ENCODE assay signal across 8 mouse cellular contexts in the genomic region with DNA sequence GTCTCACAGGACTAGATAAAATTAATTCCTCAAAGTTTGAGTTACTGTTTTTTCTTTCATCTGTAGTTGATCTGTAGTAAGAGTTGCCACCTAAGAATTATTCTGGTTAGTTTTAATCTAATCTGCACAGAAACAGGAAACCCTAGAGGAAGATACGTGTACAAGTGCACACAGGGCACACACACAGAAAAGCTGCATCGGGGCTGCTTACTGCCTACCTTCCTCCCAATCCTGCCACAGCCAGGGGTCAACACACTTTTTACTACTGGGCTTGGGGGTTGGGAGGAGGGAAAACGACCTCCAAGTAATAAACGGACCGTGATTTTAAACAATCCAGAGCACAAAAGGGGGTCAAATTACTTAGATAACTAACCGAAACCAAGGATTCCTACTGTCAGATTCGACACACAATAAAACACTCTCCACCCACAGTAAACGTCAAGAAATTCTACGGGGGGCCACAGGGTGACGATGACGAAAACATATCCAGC. TPM values are rescaled to one million over a fixed set of nuclear protein-coding genes. Genes with fewer than 3 reads are reported as not detected.
DNase-seq lines count a peak whose midpoint lies in the region; ATAC-seq and TF ChIP-seq lines count a peak whose summit lies in the region.

No protein-coding gene starts in this region.

- H3K27ac ChIP-seq in gastrocnemius, adult 2 months = peak overlapping the region; percentile 95
- H3K27ac ChIP-seq in CH12.LX (ENCODE audit: insufficient read depth, low read depth) = peak overlapping the region; percentile 64
- peak overlapping the region; percentile 99 for H3K27ac ChIP-seq in intestine, postnatal 0 days (ENCODE audit: low read depth, low read length)
- no peak overlapping the region for H3K27ac ChIP-seq in neural tube, embryonic 12.5 days

- dilution Hi-C loops in CH12.LX (cut with MboI; ENCODE audit: extremely low pct_ligation_motif_present, extremely low pct_unique_long_range_greater_than_20kb, low sequenced_read_pairs) = no loop called here

- no peak for TF ChIP-seq EP300 in CH12.LX (IDR thresholded peaks at IDR 0.05; ENCODE audit: low read length)

- peak overlapping the region; percentile 73; the same call in 1 of the 2 replicates for H3K4me2 ChIP-seq in CH12.LX (ENCODE audit: insufficient read depth, low read depth, poor library complexity, severe bottlenecking)
- peak overlapping the region; percentile 88 for H3K4me2 ChIP-seq in intestine, postnatal 0 days (replicated peaks; ENCODE audit: low read depth)
- peak overlapping the region; percentile 89 for H3K4me2 ChIP-seq in neural tube, embryonic 12.5 days (replicated peaks)

- no peaks in the 10 kb centered on the region for H3K27me3 ChIP-seq in CH12.LX (replicated peaks)
- peaks cover 38% of the 10 kb centered on the region for H3K27me3 ChIP-seq in erythroblast, embryonic 14.5 days (ENCODE audit: control insufficient read depth)
- H3K27me3 ChIP-seq in intestine, postnatal 0 days (replicated peaks; ENCODE audit: control insufficient read depth, insufficient read depth, low read length) = no peaks in the 10 kb centered on the region
- H3K27me3 ChIP-seq in neural tube, embryonic 12.5 days (replicated peaks) = no peaks in the 10 kb centered on the region

- in situ Hi-C loops in CH12.LX (cut with MboI; ENCODE audit: low pct_ligation_motif_present, low pct_unique_long_range_greater_than_20kb, low sequenced_read_pairs) = no loop called here

- H3K36me3 ChIP-seq in CH12.LX (replicated peaks in 1 of 2; ENCODE audit: control insufficient read depth in 1 of 2, insufficient read depth in 1 of 2, low read length in 1 of 2) = peaks cover 0 to 8% of the 10 kb centered on the region in 2 experiments
- peaks cover 16% of the 10 kb centered on the region for H3K36me3 ChIP-seq in erythroblast, embryonic 14.5 days (ENCODE audit: control insufficient read depth)
- no peaks in the 10 kb centered on the region for H3K36me3 ChIP-seq in intestine, postnatal 0 days (ENCODE audit: control insufficient read depth, insufficient read depth)
- no peaks in the 10 kb centered on the region for H3K36me3 ChIP-seq in neural tube, embryonic 12.5 days

- peaks cover 17 to 35% of the 10 kb centered on the region in 2 experiments for H3K4me1 ChIP-seq in CH12.LX (ENCODE audit: control insufficient read depth in 1 of 2, insufficient read depth in 2 of 2)
- peaks cover 58% of the 10 kb centered on the region for H3K4me1 ChIP-seq in erythroblast, embryonic 14.5 days (ENCODE audit: control insufficient read depth)
- peaks cover 6% of the 10 kb centered on the region for H3K4me1 ChIP-seq in intestine, postnatal 0 days (replicated peaks; ENCODE audit: control insufficient read depth, insufficient read depth, low read length)
- H3K4me1 ChIP-seq in neural tube, embryonic 12.5 days = peaks cover 22% of the 10 kb centered on the region; the same call in 1 of the 2 replicates

- under 1% methylated on average over 11 of the region's 11 CpGs for WGBS in intestine, postnatal 0 days
- under 1% methylated on average over 11 of the region's 11 CpGs for WGBS in neural tube, embryonic 12.5 days

- TF ChIP-seq CTCF in gastrocnemius, adult 2 months (IDR thresholded peaks at IDR 0.05) = 0 out of 2 replicates have a peak, but pooled peaks have one; percentile 4
- TF ChIP-seq CTCF in CH12.LX (conservative IDR thresholded peaks at IDR 0.05 in 1 of 2, IDR thresholded peaks at IDR 0.05 in 1 of 2; ENCODE audit: low read depth in 2 of 2, low read length in 2 of 2) = no peak
- peak; percentile 11; the same call in 1 of the 2 replicates for TF ChIP-seq CTCF in intestine, postnatal 0 days (IDR thresholded peaks at IDR 0.05; ENCODE audit: low read depth)

- no peak; the same call in 1 of the 2 replicates for TF ChIP-seq RAD21 in CH12.LX (IDR thresholded peaks at IDR 0.05; ENCODE audit: low read depth, low read length)

- no peaks in the 10 kb centered on the region for H3K9me3 ChIP-seq in CH12.LX (replicated peaks; ENCODE audit: low read length)
- H3K9me3 ChIP-seq in erythroblast, embryonic 14.5 days (ENCODE audit: control insufficient read depth, low read length) = no peaks in the 10 kb centered on the region
- H3K9me3 ChIP-seq in intestine, postnatal 0 days (ENCODE audit: control insufficient read depth) = no peaks in the 10 kb centered on the region
- no peaks in the 10 kb centered on the region for H3K9me3 ChIP-seq in neural tube, embryonic 12.5 days

- H3K9ac ChIP-seq in CH12.LX (ENCODE audit: insufficient read depth, low read depth) = peak overlapping the region; percentile 81
- H3K9ac ChIP-seq in intestine, postnatal 0 days (ENCODE audit: low read depth, low read length) = peak overlapping the region; percentile 97
- H3K9ac ChIP-seq in neural tube, embryonic 12.5 days = peak overlapping the region; percentile 95; the same call in 1 of the 2 replicates

- intact Hi-C loops in gastrocnemius, adult 2 months (cut with DNase I) = no loop called here
- intact Hi-C loops in gastrocnemius, postnatal 36 days (cut with DNase I) = no loop called here

- H3K4me3 ChIP-seq in gastrocnemius, adult 2 months = peak overlapping the region; percentile 97
- peak overlapping the region; percentile 75 to 92 (median 88) for H3K4me3 ChIP-seq in CH12.LX (replicated peaks in 1 of 3; ENCODE audit: low read depth in 2 of 3, low read length in 2 of 3, poor library complexity in 1 of 3)
- H3K4me3 ChIP-seq in erythroblast, embryonic 14.5 days (replicated peaks) = peak overlapping the region; percentile 94
- peak overlapping the region; percentile 99 for H3K4me3 ChIP-seq in intestine, postnatal 0 days (ENCODE audit: low read depth, low read length)
- peak overlapping the region; percentile 94 for H3K4me3 ChIP-seq in neural tube, embryonic 12.5 days

- H3K79me2 ChIP-seq in CH12.LX (replicated peaks; ENCODE audit: control insufficient read depth, extremely low read depth, insufficient read depth, poor library complexity, severe bottlenecking) = peaks cover 54% of the 10 kb centered on the region

- DNase-seq in gastrocnemius, adult 2 months = no peak
- no peak for DNase-seq in gastrocnemius, postnatal 36 days
- DNase-seq in CH12.LX (ENCODE audit: extremely low read depth) = no peak
- DNase-seq in right cerebral cortex, adult 2 months (ENCODE audit: low spot score in 2 of 2) = no peak
- DNase-seq in lung, postnatal 4 days = no peak

- no peak for ATAC-seq in intestine, postnatal 0 days
- ATAC-seq in neural tube, embryonic 12.5 days (ENCODE audit: low FRiP score, low read depth) = no peak

- no peak for TF ChIP-seq POLR2A in CH12.LX (IDR thresholded peaks at IDR 0.05; ENCODE audit: low read depth, low read length)

TF ChIP-seq in CH12.LX, 34 proteins besides CTCF, POLR2A, EP300 and RAD21 (continues in another document):
- TF ChIP-seq TBP (conservative IDR thresholded peaks at IDR 0.05; ENCODE audit: low read depth, low read length) (no peak), USF2 (conservative IDR thresholded peaks at IDR 0.05; ENCODE audit: low read depth, low read length) (no peak), TCF12 (IDR thresholded peaks at IDR 0.05; ENCODE audit: low read depth, low read length) (peak; percentile 43; the same call in 1 of the 2 replicates), SMC3 (IDR thresholded peaks at IDR 0.05; ENCODE audit: low read depth, low read length) (no peak), MAFK (IDR thresholded peaks at IDR 0.05; ENCODE audit: insufficient replicate concordance, low read length) (no peak), MAX (IDR thresholded peaks at IDR 0.05; ENCODE audit: low read length) (no peak), UBTF (IDR thresholded peaks at IDR 0.05; ENCODE audit: low read depth, low read length) (no peak), MEF2A (IDR thresholded peaks at IDR 0.05; ENCODE audit: borderline replicate concordance, low read depth, low read length) (no peak), SIN3A (IDR thresholded peaks at IDR 0.05; ENCODE audit: low read length) (no peak; the same call in 1 of the 2 replicates), KAT2A (IDR thresholded peaks at IDR 0.05; ENCODE audit: insufficient replicate concordance, low read length) (no peak), MAZ (IDR thresholded peaks at IDR 0.05; ENCODE audit: low read depth, low read length) (0 out of 2 replicates have a peak, but pooled peaks have one; percentile 15), USF1 (IDR thresholded peaks at IDR 0.05; ENCODE audit: low read depth, low read length) (no peak), HCFC1 (IDR thresholded peaks at IDR 0.05; ENCODE audit: low read depth, low read length) (no peak; the same call in 1 of the 2 replicates), BHLHE40 (IDR thresholded peaks at IDR 0.05; ENCODE audit: low read depth, low read length) (0 out of 2 replicates have a peak, but pooled peaks have one; percentile 25), NRF1 (IDR thresholded peaks at IDR 0.05; ENCODE audit: low read depth, low read length) (no peak), POLR2AphosphoS2 (IDR thresholded peaks at IDR 0.05; ENCODE audit: low read depth, low read length) (no peak), CHD1 (IDR thresholded peaks at IDR 0.05; ENCODE audit: low read depth, low read length) (peak; percentile 38; the same call in 1 of the 2 replicates), ZNF384 (IDR thresholded peaks at IDR 0.05; ENCODE audit: low read depth, low read length) (no peak), NELFE (IDR thresholded peaks at IDR 0.05; ENCODE audit: low read depth, low read length) (0 out of 2 replicates have a peak, but pooled peaks have one; percentile 22), ZKSCAN1 (IDR thresholded peaks at IDR 0.05; ENCODE audit: borderline replicate concordance, low read depth, low read length) (no peak), CHD2 (IDR thresholded peaks at IDR 0.05; ENCODE audit: low read length) (no peak), E2F4 (IDR thresholded peaks at IDR 0.05; ENCODE audit: insufficient replicate concordance, low read depth, low read length) (no peak), ETS1 (conservative IDR thresholded peaks at IDR 0.05; ENCODE audit: low read depth, low read length) (no peak), RCOR1 (conservative IDR thresholded peaks at IDR 0.05; ENCODE audit: low read depth, low read length) (no peak), ZC3H11A (IDR thresholded peaks at IDR 0.05; ENCODE audit: low read depth, low read length) (no peak), ZMIZ1 (IDR thresholded peaks at IDR 0.05; ENCODE audit: low read depth, low read length) (no peak)

RNA-seq across cellular contexts. Expression of a gene that starts 1.6 kb away (rescaled TPM):
- total RNA-seq in gastrocnemius, adult 2 months (2021) = 10 to 100 TPM in 1 of 2 experiments, 1 to 10 TPM in 1; 7.6 to 10.1 TPM
- 1 to 10 TPM; 7.9 to 8.2 TPM for total RNA-seq in gastrocnemius, postnatal 36 days (2021)
- 37.9 and 48.7 TPM in 2 replicates for total RNA-seq in CH12.LX (2012; rRNA removed)
- total RNA-seq in CH12.LX (2014; rRNA removed) = 7.7 and 10.7 TPM in 2 replicates
- polyA plus RNA-seq in CH12.LX (2012; ENCODE audit: insufficient read length, low read depth) = 13.4 and 14.7 TPM in 2 replicates
- 1.5 and 2.1 TPM in 2 replicates for polyA plus RNA-seq in erythroblast, embryonic 14.5 days (2012)
- polyA plus RNA-seq in intestine, postnatal 0 days (2015; fragmentation: Nextera tagmentation; extraction: Ambion mirVana) = 11.8 and 14.6 TPM in 2 replicates
- polyA plus RNA-seq in neural tube, embryonic 12.5 days (2016; fragmentation: Nextera tagmentation; extraction: Ambion mirVana) = 13.2 and 14.2 TPM in 2 replicates

Comparison
In these comparisons a context has a peak if more than half of its experiments do, and no peak if none do; other contexts are left out.
1. CTCF ChIP-seq: peak in gastrocnemius, adult 2 months (single experiment) and intestine, postnatal 0 days (single experiment); none in CH12.LX (0 of 2).
2. Peak in every context shown above with its lines, with median percentiles within 50 percentile points of each other: H3K4me3 ChIP-seq, H3K4me2 ChIP-seq and H3K9ac ChIP-seq.